Mouse (Mus musculus) cerebellum, adult 2 months (tissue): ENCODE data around the gene Atxn1.

Experiments used
- CTCF ChIP-seq: fragments of 200-500 bp; IDR thresholded peaks from 2 replicates; pipeline ENCODE4 v1.5.1; 2011; ENCODE audit warnings: low read depth, mild to moderate bottlenecking, control low read depth, low read length, moderate library complexity, borderline replicate concordance; ENCODE audit not compliant: insufficient read depth
- POLR2A ChIP-seq: fragments of 200-500 bp; IDR thresholded peaks from 2 replicates; pipeline ENCODE4 v1.6.1; 2011; ENCODE audit warnings: low read length, control low read depth, borderline replicate concordance; ENCODE audit not compliant: insufficient read depth

DNA sequence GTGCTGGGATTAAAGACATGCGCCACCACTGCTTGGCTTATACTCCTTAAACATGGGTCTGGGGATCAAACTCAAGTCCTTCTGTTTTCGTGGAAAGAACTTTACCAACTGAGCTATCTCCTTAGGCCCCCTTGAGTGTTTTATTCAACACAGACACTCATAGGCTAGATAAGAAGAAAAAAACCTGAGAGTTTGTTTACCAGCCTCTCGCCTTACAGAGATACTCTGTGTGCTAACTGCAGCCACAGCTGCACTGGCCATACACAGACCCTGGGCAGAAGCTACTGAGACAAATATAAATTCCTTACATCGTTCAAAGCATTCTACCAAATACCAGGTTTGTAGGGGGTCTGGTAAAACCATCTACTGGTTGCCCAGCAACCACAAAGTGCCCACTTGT is 406.4 kb downstream of the Atxn1 start:
- TF ChIP-seq CTCF: no peak
- no peak for TF ChIP-seq POLR2A
